In genomic region chr9:56089778-56090520, GRCm38 (mm10) we compare ENCODE assay signal across 8 mouse cellular contexts. TPM values are rescaled to one million over a fixed set of nuclear protein-coding genes. Genes with fewer than 3 reads are reported as not detected.
A peak's percentile ranks its signal among the peaks of the same experiment; 100 is the strongest.
DNase-seq lines count a peak whose midpoint lies in the region; ATAC-seq and TF ChIP-seq lines count a peak whose summit lies in the region.

TSS of gene Pstpip1 (plus strand) at chr9:56089962.

- 0 out of 2 replicates have a peak within 1 kb of the TSS, but pooled peaks have one; percentile 9 for H3K27ac ChIP-seq in ES-E14 (ENCODE audit: insufficient read depth, low read depth, low read length, poor library complexity, severe bottlenecking)
- H3K27ac ChIP-seq in hindbrain, embryonic 12.5 days, result peak within 1 kb of the TSS; percentile 58

- peak; percentile 34 for DNase-seq in ES-E14 (ENCODE audit: low read depth, low spot score)
- DNase-seq in cerebellum, postnatal 10 days, result peak; percentile 87 to 89
- peak; percentile 49 to 53 for DNase-seq in frontal cortex, postnatal 36 days (ENCODE audit: low spot score in 2 of 2)
- peak; percentile 41 to 48 for DNase-seq in layer of hippocampus, postnatal 25 days (ENCODE audit: extremely low spot score in 1 of 2, low spot score in 1 of 2)
- DNase-seq in lung, postnatal 14 days, result peak; percentile 71
- DNase-seq in retina, embryonic 14.5 days (ENCODE audit: low spot score), result peak; percentile 18
- peak; percentile 94 for DNase-seq in thymus, postnatal 25 days

- H3K9ac ChIP-seq in ES-E14 (ENCODE audit: insufficient read depth, low read depth, low read length, poor library complexity, severe bottlenecking), result peak within 1 kb of the TSS; percentile 65
- H3K9ac ChIP-seq in hindbrain, embryonic 12.5 days, result no peak within 1 kb of the TSS

- H3K36me3 ChIP-seq in ES-E14 (ENCODE audit: control insufficient read depth, insufficient read depth, low read length, poor library complexity, severe bottlenecking), result no peaks in the 10 kb centered on the region
- no peaks in the 10 kb centered on the region for H3K36me3 ChIP-seq in hindbrain, embryonic 12.5 days

- no peaks in the 10 kb centered on the region for H3K27me3 ChIP-seq in hindbrain, embryonic 12.5 days

- in situ Hi-C loops in ES-E14 (cut with MboI; ENCODE audit: low sequenced_read_pairs in 2 of 2, unreplicated experiment in 2 of 2), result no loop called here

- peaks cover 0 to 14% of the 10 kb centered on the region in 2 experiments; a peak in 2 of 4 replicates for H3K4me1 ChIP-seq in ES-E14 (ENCODE audit: control insufficient read depth in 2 of 2, insufficient read depth in 2 of 2, low read length in 2 of 2, poor library complexity in 1 of 2)
- H3K4me1 ChIP-seq in hindbrain, embryonic 12.5 days, result peaks cover 13% of the 10 kb centered on the region

- 32% methylated on average over 22 of the region's 22 CpGs for WGBS in hindbrain, embryonic 12.5 days

- no peak within 1 kb of the TSS; the same call in 1 of the 2 replicates for H3K4me2 ChIP-seq in hindbrain, embryonic 12.5 days (replicated peaks)

- H3K9me3 ChIP-seq in ES-E14 (ENCODE audit: control insufficient read depth, insufficient read depth, low read depth, low read length), result no peaks in the 10 kb centered on the region
- no peaks in the 10 kb centered on the region for H3K9me3 ChIP-seq in hindbrain, embryonic 12.5 days (replicated peaks)

- peak within 1 kb of the TSS; percentile 62 to 66 for H3K4me3 ChIP-seq in ES-E14 (ENCODE audit: insufficient read depth in 1 of 2, low read depth in 1 of 2, low read length in 2 of 2, poor library complexity in 1 of 2, severe bottlenecking in 1 of 2)
- no peak within 1 kb of the TSS for H3K4me3 ChIP-seq in hindbrain, embryonic 12.5 days

- ATAC-seq in hindbrain, embryonic 12.5 days (ENCODE audit: low FRiP score), result peak; percentile 71

TF ChIP-seq in ES-E14, 5 proteins besides CTCF, POLR2A, EP300 and RAD21:
- no peak for TF ChIP-seq ZNF384 (IDR thresholded peaks at IDR 0.05; ENCODE audit: low read depth, low read length)
- TF ChIP-seq ZC3H11A (IDR thresholded peaks at IDR 0.05; ENCODE audit: borderline replicate concordance, low read depth, low read length), result no peak
- TF ChIP-seq MAFK (IDR thresholded peaks at IDR 0.05; ENCODE audit: insufficient read depth, low read depth, low read length), result no peak
- TF ChIP-seq CHD2 (IDR thresholded peaks at IDR 0.05; ENCODE audit: low read depth, low read length), result no peak
- TF ChIP-seq HCFC1 (IDR thresholded peaks at IDR 0.05; ENCODE audit: borderline replicate concordance, insufficient read depth, low read length), result no peak

RNA-seq across cellular contexts. Expression of gene Pstpip1, which starts in this region (rescaled TPM):
- total RNA-seq in ES-E14 (2012; rRNA removed), result 10.4 and 10.5 TPM in 2 replicates
- polyA plus RNA-seq in hindbrain, embryonic 12.5 days (2016; fragmentation: Nextera tagmentation; extraction: Ambion mirVana), result 0.57 and 0.88 TPM in 2 replicates
- 1 to 10 TPM; 2.8 to 4.2 TPM for total RNA-seq in layer of hippocampus, postnatal 25 days (2021)

Comparison
In these comparisons a context has a peak if more than half of its experiments do, and no peak if none do; other contexts are left out.
1. Peak in ATAC-seq and H3K27ac ChIP-seq in hindbrain, embryonic 12.5 days; RNA of the gene not detected or under 1 TPM.
2. DNase-seq: peak in every context shown above with its lines; median percentile 94 in thymus, postnatal 25 days; 88 in cerebellum, postnatal 10 days; 71 in lung, postnatal 14 days; 51 in frontal cortex, postnatal 36 days; 44 in layer of hippocampus, postnatal 25 days; 34 in ES-E14; 18 in retina, embryonic 14.5 days.